Mouse (Mus musculus): ENCODE data around the gene Scn10a. TPM values are rescaled to one million over a fixed set of nuclear protein-coding genes. Genes with fewer than 3 reads are reported as not detected.
A peak's percentile ranks its signal among the peaks of the same experiment; 100 is the strongest.

Gene Scn10a
- polyA plus RNA-seq, 1 experiment from 2014 or later, result 0.08 TPM

- ChIA-PET CTCF (interaction anchor here (1.1 to 1.6 kb wide), 2 partner anchors 13 to 132 kb away, joined by 3 to 4 read pairs; partner anchors contain the start of gene Exog), POLR2A (no interaction called here)
- H3K27me3 ChIP-seq, result no peaks in the 10 kb centered on the region
- no peak for ATAC-seq
- in situ Hi-C loops (cut with MboI; ENCODE audit: low pct_unique_long_range_greater_than_20kb), result no loop called here
- no peak for TF ChIP-seq CTCF (IDR thresholded peaks at IDR 0.05)
- DNase-seq (ENCODE audit: low read depth, low spot score), result no peak
Observed at GRCm38 (mm10) chr9:119576977-119577376, 142.1 kb downstream of the Scn10a start.

GRCm38 (mm10) chr9:119575732-119576131 lies 143.4 kb downstream of the Scn10a start:
- ChIA-PET POLR2A (no interaction called here), CTCF (interaction anchor here (1.6 kb wide), 1 partner anchor 11 kb away, joined by 4 read pairs; no protein-coding TSS in a partner anchor)
- in situ Hi-C loops (cut with MboI; ENCODE audit: low pct_unique_long_range_greater_than_20kb), result no loop called here

GRCm38 (mm10) chr9:119574366-119574765 lies 144.8 kb downstream of the Scn10a start:
- in situ Hi-C loops (cut with MboI; ENCODE audit: low pct_unique_long_range_greater_than_20kb), result no loop called here
- POLR2A ChIA-PET, result no interaction called here
- DNase-seq (ENCODE audit: low read depth, low spot score) (no peak), ATAC-seq (no peak)
- H3K27me3 ChIP-seq, result no peaks in the 10 kb centered on the region
- CTCF ChIA-PET, result interaction anchor here (1.6 kb wide), 1 partner anchor 16 kb away, joined by 6 read pairs; no protein-coding TSS in a partner anchor
- no peak for TF ChIP-seq CTCF (IDR thresholded peaks at IDR 0.05)

More at GRCm38 (mm10) chr9:119575732-119576131, 143.4 kb downstream of the Scn10a start:
- H3K27me3 ChIP-seq, result no peaks in the 10 kb centered on the region
- no peak for ATAC-seq
- no peak for TF ChIP-seq CTCF (IDR thresholded peaks at IDR 0.05)
- DNase-seq (ENCODE audit: low read depth, low spot score), result no peak

GRCm38 (mm10) chr9:119573009-119573408 lies 146.1 kb downstream of the Scn10a start:
- POLR2A ChIA-PET, result no interaction called here
- in situ Hi-C loops (cut with MboI; ENCODE audit: low pct_unique_long_range_greater_than_20kb), result no loop called here
- CTCF ChIA-PET, result interaction anchor here (0.8 to 1.6 kb wide), 3 partner anchors 15 to 27 kb away, joined by 3 to 6 read pairs (median 3); no protein-coding TSS in a partner anchor
- no peak for DNase-seq (ENCODE audit: low read depth, low spot score)
- ATAC-seq, result no peak
- no peaks in the 10 kb centered on the region for H3K27me3 ChIP-seq
- no peak for TF ChIP-seq CTCF (IDR thresholded peaks at IDR 0.05)

- DNase-seq (ENCODE audit: low read depth, low spot score), result no peak
- TF ChIP-seq CTCF (IDR thresholded peaks at IDR 0.05), result no peak
- CTCF ChIA-PET, result no interaction called here
- in situ Hi-C loops (cut with MboI; ENCODE audit: low pct_unique_long_range_greater_than_20kb), result no loop called here
- H3K27me3 ChIP-seq, result no peaks in the 10 kb centered on the region
- POLR2A ChIA-PET, result no interaction called here
- ATAC-seq, result no peak
Observed at GRCm38 (mm10) chr9:119571411-119571888, 147.7 kb downstream of the Scn10a start.

GRCm38 (mm10) chr9:119570652-119571051 lies 148.5 kb downstream of the Scn10a start:
- H3K27me3 ChIP-seq, result no peaks in the 10 kb centered on the region
- no peak for TF ChIP-seq CTCF (IDR thresholded peaks at IDR 0.05)
- no peak for DNase-seq (ENCODE audit: low read depth, low spot score)
- in situ Hi-C loops (cut with MboI; ENCODE audit: low pct_unique_long_range_greater_than_20kb), result no loop called here
- POLR2A ChIA-PET, result no interaction called here
- ATAC-seq, result no peak
- CTCF ChIA-PET, result interaction anchor here (1.8 kb wide), 1 partner anchor 105 kb away, joined by 4 read pairs; no protein-coding TSS in a partner anchor

- DNase-seq (ENCODE audit: low read depth, low spot score), result no peak
- TF ChIP-seq CTCF (IDR thresholded peaks at IDR 0.05), result no peak
Observed at GRCm38 (mm10) chr9:119568732-119569131, 150.4 kb downstream of the Scn10a start.

GRCm38 (mm10) chr9:119567800-119568199 lies 151.3 kb downstream of the Scn10a start:
- ChIA-PET POLR2A (no interaction called here), CTCF (interaction anchor here (1.5 kb wide), 1 partner anchor 9 kb away, joined by 4 read pairs; no protein-coding TSS in a partner anchor)
- in situ Hi-C loops (cut with MboI; ENCODE audit: low pct_unique_long_range_greater_than_20kb), result no loop called here
- DNase-seq (ENCODE audit: low read depth, low spot score) (peak; percentile 64), ATAC-seq (peak; percentile 25)
- no peak for TF ChIP-seq CTCF (IDR thresholded peaks at IDR 0.05)
- no peaks in the 10 kb centered on the region for H3K27me3 ChIP-seq

More at GRCm38 (mm10) chr9:119568732-119569131, 150.4 kb downstream of the Scn10a start:
- ChIA-PET CTCF (interaction anchor here (1.3 to 1.8 kb wide), 2 partner anchors 103 to 108 kb away, joined by 3 to 4 read pairs; no protein-coding TSS in a partner anchor), POLR2A (no interaction called here)
- no peak for ATAC-seq
- in situ Hi-C loops (cut with MboI; ENCODE audit: low pct_unique_long_range_greater_than_20kb), result no loop called here
- H3K27me3 ChIP-seq, result no peaks in the 10 kb centered on the region

GRCm38 (mm10) chr9:119566214-119566613 lies 152.9 kb downstream of the Scn10a start:
- no peaks in the 10 kb centered on the region for H3K27me3 ChIP-seq
- in situ Hi-C loops (cut with MboI; ENCODE audit: low pct_unique_long_range_greater_than_20kb), result no loop called here
- ChIA-PET POLR2A (interaction anchor here (1.5 kb wide), 1 partner anchor 12 kb away, joined by 6 read pairs; no protein-coding TSS in a partner anchor), CTCF (interaction anchor here (1.2 kb wide), 1 partner anchor 14 kb away, joined by 3 read pairs; no protein-coding TSS in a partner anchor)
- no peak for DNase-seq (ENCODE audit: low read depth, low spot score)
- no peak for TF ChIP-seq CTCF (IDR thresholded peaks at IDR 0.05)
- no peak for ATAC-seq

GRCm38 (mm10) chr9:119564803-119565202 lies 154.3 kb downstream of the Scn10a start:
- in situ Hi-C loops (cut with MboI; ENCODE audit: low pct_unique_long_range_greater_than_20kb), result no loop called here
- POLR2A ChIA-PET, result no interaction called here
- DNase-seq (ENCODE audit: low read depth, low spot score), result no peak
- CTCF ChIA-PET, result interaction anchor here (1.1 to 1.5 kb wide), 2 partner anchors 11 to 16 kb away, joined by 4 read pairs; no protein-coding TSS in a partner anchor
- TF ChIP-seq CTCF (IDR thresholded peaks at IDR 0.05), result no peak
- no peak for ATAC-seq
- no peaks in the 10 kb centered on the region for H3K27me3 ChIP-seq

- ChIA-PET CTCF (interaction anchor here (1.1 to 1.5 kb wide), 2 partner anchors 13 to 15 kb away, joined by 4 read pairs; no protein-coding TSS in a partner anchor), POLR2A (no interaction called here)
- no peaks in the 10 kb centered on the region for H3K27me3 ChIP-seq
- in situ Hi-C loops (cut with MboI; ENCODE audit: low pct_unique_long_range_greater_than_20kb), result no loop called here
- peak; percentile 85 for ATAC-seq
- no peak for TF ChIP-seq CTCF (IDR thresholded peaks at IDR 0.05)
- peak; percentile 91 for DNase-seq (ENCODE audit: low read depth, low spot score)
Observed at GRCm38 (mm10) chr9:119563617-119564016, 155.5 kb downstream of the Scn10a start.

All from Patski (cell line).